9 mouse cellular contexts compared by ENCODE assay signal in genomic region chr13:100516213-100517105, GRCm38 (mm10). TPM values are rescaled to one million over a fixed set of nuclear protein-coding genes. Genes with fewer than 3 reads are reported as not detected.
DNase-seq lines count a peak whose midpoint lies in the region; ATAC-seq and TF ChIP-seq lines count a peak whose summit lies in the region.
"Had no signal": no experiment of that assay in that cellular context is flagged by ENCODE, and none has a peak within 500 bp of the region (broad histone marks: within the 10 kb centered on the region; RNA-seq: fewer than 3 reads in every experiment).

No protein-coding gene starts in this region.

- H3K4me1 ChIP-seq in lung, embryonic 14.5 days (ENCODE audit: insufficient read depth), result 0 out of 2 replicates have a peak, but pooled peaks cover 2% of the 10 kb centered on the region
- peaks cover 2% of the 10 kb centered on the region for H3K4me1 ChIP-seq in lung, adult 2 months (ENCODE audit: control insufficient read depth, insufficient read depth, low read length)
- H3K4me1 ChIP-seq in hindbrain, postnatal 0 days (ENCODE audit: insufficient read depth, low read length), result 0 out of 2 replicates have a peak, but pooled peaks cover 3% of the 10 kb centered on the region
- H3K4me1 ChIP-seq in small intestine, adult 2 months (ENCODE audit: control insufficient read depth, insufficient read depth, insufficient read length, low read length), result peaks cover 42% of the 10 kb centered on the region
- no peaks in the 10 kb centered on the region; the same call in 1 of the 2 replicates for H3K4me1 ChIP-seq in liver, postnatal 0 days (ENCODE audit: insufficient read depth)

- H3K36me3 ChIP-seq in lung, embryonic 14.5 days (ENCODE audit: insufficient read depth), result no peaks in the 10 kb centered on the region
- H3K36me3 ChIP-seq in hindbrain, postnatal 0 days (ENCODE audit: insufficient read depth, low read length), result no peaks in the 10 kb centered on the region
- H3K36me3 ChIP-seq in small intestine, adult 2 months (ENCODE audit: control insufficient read depth, insufficient read depth, low read length), result peaks cover 25% of the 10 kb centered on the region
- no peaks in the 10 kb centered on the region for H3K36me3 ChIP-seq in liver, postnatal 0 days (replicated peaks; ENCODE audit: insufficient read depth, low read length)

- H3K27me3 ChIP-seq in lung, embryonic 14.5 days (ENCODE audit: insufficient read depth, low read length), result no peaks in the 10 kb centered on the region
- H3K27me3 ChIP-seq in hindbrain, postnatal 0 days (ENCODE audit: insufficient read depth, low read length), result no peaks in the 10 kb centered on the region
- H3K27me3 ChIP-seq in small intestine, adult 2 months (ENCODE audit: control insufficient read depth, insufficient read depth, low read length), result no peaks in the 10 kb centered on the region
- no peaks in the 10 kb centered on the region for H3K27me3 ChIP-seq in liver, postnatal 0 days (ENCODE audit: insufficient read depth, low read length)

- peak; percentile 37 for DNase-seq in lung, embryonic 14.5 days
- no peak for DNase-seq in lung, adult 2 months
- peak; percentile 30 for DNase-seq in embryo, embryonic 10.5 days (ENCODE audit: low spot score)
- peak; percentile 34 for DNase-seq in hindbrain, postnatal 0 days (ENCODE audit: low spot score)
- no peak for DNase-seq in liver, postnatal 0 days
- no peak for DNase-seq in spleen, postnatal 36 days (ENCODE audit: low spot score in 2 of 2)
- no peak for DNase-seq in layer of hippocampus, adult 9-11 months

- H3K27ac ChIP-seq in lung, embryonic 14.5 days (ENCODE audit: low read depth), result peak overlapping the region; percentile 72
- peak overlapping the region; percentile 62 for H3K27ac ChIP-seq in hindbrain, postnatal 0 days
- H3K27ac ChIP-seq in small intestine, adult 2 months (ENCODE audit: insufficient read depth, low read depth, low read length), result peak overlapping the region; percentile 96
- no peak overlapping the region for H3K27ac ChIP-seq in liver, postnatal 0 days (ENCODE audit: low read depth)

- H3K4me2 ChIP-seq in lung, embryonic 14.5 days, result no peak overlapping the region
- H3K4me2 ChIP-seq in hindbrain, postnatal 0 days (ENCODE audit: low read depth, low read length), result no peak overlapping the region
- H3K4me2 ChIP-seq in liver, postnatal 0 days (ENCODE audit: low read depth, low read length), result no peak overlapping the region

- TF ChIP-seq CTCF in lung, embryonic 14.5 days (IDR thresholded peaks at IDR 0.05; ENCODE audit: low read depth), result no peak
- no peak for TF ChIP-seq CTCF in lung, adult 2 months (IDR thresholded peaks at IDR 0.05; ENCODE audit: insufficient read depth, low read length)
- no peak for TF ChIP-seq CTCF in hindbrain, postnatal 0 days (IDR thresholded peaks at IDR 0.05; ENCODE audit: low read depth)
- TF ChIP-seq CTCF in small intestine, adult 2 months (IDR thresholded peaks at IDR 0.05; ENCODE audit: extremely low read depth, insufficient read length, insufficient replicate concordance, low read depth, low read length), result no peak
- no peak for TF ChIP-seq CTCF in liver, postnatal 0 days (IDR thresholded peaks at IDR 0.05; ENCODE audit: low read depth)

- peak; percentile 77 for ATAC-seq in lung, embryonic 14.5 days (ENCODE audit: insufficient read depth)
- ATAC-seq in hindbrain, postnatal 0 days, result 0 out of 2 replicates have a peak, but pooled peaks have one; percentile 56
- ATAC-seq in liver, postnatal 0 days, result no peak
- ATAC-seq: inflammation-experienced regulatory T-cells, adult 6 months had no signal

- 49% methylated on average over 12 of the region's 12 CpGs for WGBS in lung, embryonic 14.5 days
- WGBS in lung, adult 2 months, result 56% methylated on average over 12 of the region's 12 CpGs
- WGBS in hindbrain, postnatal 0 days, result 39% methylated on average over 12 of the region's 12 CpGs
- 44% methylated on average over 12 of the region's 12 CpGs for WGBS in small intestine, adult 2 months
- 73% methylated on average over 12 of the region's 12 CpGs for WGBS in liver, postnatal 0 days (ENCODE audit: insufficient replicate concordance)

- no peak overlapping the region; the same call in 1 of the 2 replicates for H3K9ac ChIP-seq in lung, embryonic 14.5 days
- H3K9ac ChIP-seq in hindbrain, postnatal 0 days (replicated peaks; ENCODE audit: low read length), result no peak overlapping the region
- H3K9ac ChIP-seq in liver, postnatal 0 days (replicated peaks), result no peak overlapping the region

- no peak for TF ChIP-seq EP300 in liver, postnatal 0 days (IDR thresholded peaks at IDR 0.05; ENCODE audit: low read depth)

- no peak overlapping the region for H3K4me3 ChIP-seq in lung, embryonic 14.5 days (ENCODE audit: low read depth, low read length)
- H3K4me3 ChIP-seq in lung, adult 2 months (replicated peaks; ENCODE audit: extremely low read depth, low read depth, low read length), result no peak overlapping the region
- no peak overlapping the region for H3K4me3 ChIP-seq in hindbrain, postnatal 0 days (ENCODE audit: low read length)
- H3K4me3 ChIP-seq in small intestine, adult 2 months (ENCODE audit: low read depth, low read length), result no peak overlapping the region
- H3K4me3 ChIP-seq in liver, postnatal 0 days (ENCODE audit: low read depth, low read length), result no peak overlapping the region

- no peak for TF ChIP-seq POLR2A in lung, adult 2 months (IDR thresholded peaks at IDR 0.05; ENCODE audit: borderline replicate concordance, extremely low read depth, low read depth, low read length)
- TF ChIP-seq POLR2A in small intestine, adult 2 months (IDR thresholded peaks at IDR 0.05; ENCODE audit: low read depth, low read length), result no peak

- no peaks in the 10 kb centered on the region for H3K9me3 ChIP-seq in lung, embryonic 14.5 days (ENCODE audit: low read depth, low read length)
- H3K9me3 ChIP-seq in hindbrain, postnatal 0 days (ENCODE audit: low read length), result no peaks in the 10 kb centered on the region
- no peaks in the 10 kb centered on the region for H3K9me3 ChIP-seq in liver, postnatal 0 days (ENCODE audit: low read length)

RNA-seq across cellular contexts. Expression of gene Gtf2h2, which starts 24.1 kb away (rescaled TPM):
- 75.0 and 77.3 TPM in 2 replicates for polyA plus RNA-seq in lung, embryonic 14.5 days (2014; fragmentation: Nextera tagmentation; extraction: Ambion mirVana)
- 16.9 and 17.2 TPM in 2 replicates for polyA plus RNA-seq in lung, adult 2 months (2012; rRNA removed)
- 22.6 and 24.4 TPM in 2 replicates for total RNA-seq in hindbrain, postnatal 0 days (2014; rRNA removed)
- polyA plus RNA-seq in hindbrain, postnatal 0 days (2015; fragmentation: Nextera tagmentation; extraction: Ambion mirVana), result 57.4 and 65.9 TPM in 2 replicates
- 4.3 and 9.1 TPM in 2 replicates for polyA plus RNA-seq in small intestine, adult 2 months (2012; rRNA removed)
- 13.4 and 14.7 TPM in 2 replicates for polyA plus RNA-seq in liver, postnatal 0 days (2015; fragmentation: Nextera tagmentation; extraction: Ambion mirVana)

RNA-seq across cellular contexts. Expression of gene Ocln, which starts 36.1 kb away (rescaled TPM):
- 28.9 and 30.0 TPM in 2 replicates for polyA plus RNA-seq in lung, embryonic 14.5 days (2014; fragmentation: Nextera tagmentation; extraction: Ambion mirVana)
- polyA plus RNA-seq in lung, adult 2 months (2012; rRNA removed), result 15.0 and 21.3 TPM in 2 replicates
- 12.4 and 12.9 TPM in 2 replicates for total RNA-seq in hindbrain, postnatal 0 days (2014; rRNA removed)
- polyA plus RNA-seq in hindbrain, postnatal 0 days (2015; fragmentation: Nextera tagmentation; extraction: Ambion mirVana), result 11.9 and 13.5 TPM in 2 replicates
- 7.4 and 23.3 TPM in 2 replicates for polyA plus RNA-seq in small intestine, adult 2 months (2012; rRNA removed)
- 11.2 and 14.6 TPM in 2 replicates for polyA plus RNA-seq in liver, postnatal 0 days (2015; fragmentation: Nextera tagmentation; extraction: Ambion mirVana)

Comparison
In these comparisons a context has a peak if more than half of its experiments do, and no peak if none do; other contexts are left out.
1. DNase-seq: peak in lung, embryonic 14.5 days (single experiment), embryo, embryonic 10.5 days (single experiment) and hindbrain, postnatal 0 days (single experiment); none in lung, adult 2 months (single experiment), liver, postnatal 0 days (single experiment), spleen, postnatal 36 days (0 of 2) and layer of hippocampus, adult 9-11 months (single experiment).